Mouse (Mus musculus) urinary bladder, adult 2 months (tissue): ENCODE measurements around the gene Pacrg. TPM values are rescaled to one million over a fixed set of nuclear protein-coding genes. Genes with fewer than 3 reads are reported as not detected.
A peak's percentile ranks its signal among the peaks of the same experiment; 100 is the strongest.

Experiments used
- DNase-seq: peaks from one replicate; pipeline ENCODE4 v3.0.0; 2022; ENCODE audit warnings: low spot score
- polyA plus RNA-seq: library from polyadenylated mRNA; depleted of rRNA; stranded (reverse); fragments of >200 nt; gene quantifications from 2 replicates; pipeline ENCODE4 v1.2.3, GENCODE M21; 2012; rRNA removed

Pacrg gene
- 1.5 and 2.3 TPM in 2 replicates for polyA plus RNA-seq

GRCm38 (mm10) chr17:10840148-10840707 is at the start of gene Pacrg, which contains the start of gene Prkn:
TSS of gene Pacrg (minus strand) at chr17:10840311.
TSS of gene Prkn (plus strand) at chr17:10840384.
- peak; percentile 94 for DNase-seq

DNA sequence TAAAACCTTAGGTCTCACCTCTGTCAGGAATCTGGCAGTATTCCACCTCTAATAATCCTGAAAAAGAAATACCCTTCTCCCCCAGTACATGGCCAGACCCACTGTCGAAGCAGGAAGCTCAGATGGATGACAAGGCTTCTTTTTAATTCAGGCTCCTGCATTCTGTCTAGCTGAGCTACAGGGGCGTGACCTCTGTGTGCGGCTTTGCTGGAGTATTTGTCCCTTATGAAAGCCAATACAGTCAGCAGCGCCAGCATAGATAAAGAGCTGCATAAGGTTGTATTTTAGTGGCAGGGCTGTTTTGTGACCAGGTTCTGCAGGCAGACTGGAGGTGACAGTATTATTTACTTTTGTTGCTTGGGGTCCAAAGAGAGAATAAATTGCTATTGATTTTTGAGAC is 47.8 kb upstream of the Pacrg start:
- no peak for DNase-seq

DNA sequence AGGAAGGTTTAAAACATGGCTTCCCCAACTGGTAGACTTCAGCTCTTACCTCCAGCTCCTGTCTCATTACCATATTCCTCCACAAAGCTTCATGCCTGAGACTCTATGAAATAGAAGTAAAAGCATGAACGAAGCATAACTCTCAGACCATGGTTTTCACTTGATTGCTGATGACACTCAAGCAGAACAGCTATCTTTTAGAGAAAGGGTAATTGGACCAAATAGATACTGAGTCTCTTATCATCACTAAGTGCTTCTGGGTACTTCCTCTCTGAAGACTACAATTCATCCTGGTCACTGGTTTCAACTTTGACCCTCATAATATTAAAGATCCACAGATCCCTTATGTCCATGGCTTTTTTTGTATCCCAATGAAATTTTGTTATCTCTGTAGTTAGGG is 42.1 kb upstream of the Pacrg start:
- no peak for DNase-seq

- no peak for DNase-seq
These were observed 38.9 kb upstream of the Pacrg start for GRCm38 (mm10) chr17:10878986-10879385.

DNA sequence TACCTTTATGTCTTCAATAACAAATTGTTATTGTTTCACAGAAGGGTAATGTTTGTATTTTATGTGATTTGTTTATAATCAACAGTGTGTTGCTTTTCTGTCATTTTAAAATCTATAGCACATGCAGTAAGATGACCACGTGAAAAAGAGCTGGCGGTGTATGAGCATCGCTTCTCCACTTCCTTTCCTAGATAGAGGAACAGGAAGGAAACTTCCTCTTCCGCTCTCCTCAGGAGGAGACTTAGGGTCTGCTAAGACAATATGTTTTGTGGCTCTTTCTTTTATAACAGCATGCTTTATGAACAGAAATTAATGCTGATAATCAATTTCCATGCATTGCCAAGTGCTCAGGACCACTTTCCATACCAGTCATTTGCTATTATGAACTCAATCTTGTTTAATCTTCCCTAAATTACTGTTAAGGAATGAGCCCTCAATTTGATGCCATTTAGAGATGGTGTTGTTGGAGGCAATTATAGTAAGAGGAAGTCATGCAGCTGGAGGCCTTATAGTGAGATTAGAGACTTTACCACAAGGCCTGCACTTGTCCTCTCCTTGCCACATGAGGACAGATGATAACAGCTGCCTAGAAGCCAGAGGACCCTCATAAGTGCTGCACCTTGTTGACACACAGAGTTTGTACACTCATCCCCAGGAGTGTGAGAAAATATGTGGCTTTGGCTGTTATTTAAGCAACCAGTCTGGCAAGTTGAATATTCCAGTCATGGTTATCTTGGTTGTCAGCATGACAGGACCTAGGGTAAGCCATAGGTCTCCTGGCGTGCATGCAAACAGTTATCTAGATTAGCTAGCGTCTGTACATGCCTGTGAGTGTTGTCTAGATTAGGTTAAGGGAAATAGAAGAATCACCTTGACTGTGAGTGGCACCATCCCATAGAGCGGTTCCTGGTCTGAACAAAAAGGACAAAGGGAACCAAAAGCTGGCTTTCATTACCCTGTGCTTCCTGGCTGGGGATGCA is 34.4 kb upstream of the Pacrg start:
- DNase-seq: no peak

- no peak for DNase-seq
These were observed 14.1 kb upstream of the Pacrg start for GRCm38 (mm10) chr17:10854207-10854606.

DNA sequence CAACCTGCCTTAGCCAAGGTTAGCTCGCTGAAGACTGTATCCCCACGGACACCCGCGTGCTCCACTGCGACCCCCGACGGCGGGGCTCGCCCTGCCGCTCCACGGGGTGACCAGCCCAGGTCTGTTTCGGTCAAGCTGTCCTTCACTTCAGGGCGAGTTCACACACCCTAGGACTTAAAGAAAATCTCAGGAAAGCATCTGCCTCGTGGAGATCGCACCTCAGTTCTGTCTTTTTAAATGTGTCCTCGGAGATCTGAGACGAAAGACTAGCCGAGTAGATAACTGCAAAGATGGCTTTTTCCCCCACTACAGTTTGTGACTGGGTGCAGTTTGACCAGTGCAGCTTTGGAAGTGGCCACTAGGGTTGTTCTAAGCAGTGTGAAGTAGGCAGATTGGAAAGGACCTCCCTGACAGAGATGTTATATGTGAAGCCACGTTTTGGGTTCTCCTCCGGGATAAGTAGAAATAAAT is 655 bp upstream of the Pacrg start:
- peak; percentile 39 for DNase-seq

- no peak for DNase-seq
These were observed 21.1 kb downstream of the Pacrg start for GRCm38 (mm10) chr17:10818971-10819370.

DNA sequence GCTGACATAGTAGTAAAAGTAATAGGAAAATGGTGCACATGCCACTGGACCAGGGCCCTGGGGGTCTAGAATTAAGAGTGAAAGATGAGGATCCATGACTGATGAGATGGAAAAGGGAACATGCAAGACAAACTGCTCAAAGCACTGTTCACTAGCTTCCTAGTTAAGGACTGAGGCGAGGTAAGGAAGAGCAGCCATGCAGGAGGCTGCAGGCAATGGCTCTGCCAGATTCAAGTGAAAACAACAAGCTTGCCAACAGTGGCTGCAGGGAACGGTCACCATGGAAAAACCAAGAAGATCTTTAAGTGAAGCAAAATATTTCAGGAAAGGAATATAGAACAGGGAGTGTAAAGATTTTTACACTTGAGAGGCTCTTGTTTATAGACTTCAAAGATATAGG is 31.5 kb downstream of the Pacrg start:
- no peak for DNase-seq

- no peak for DNase-seq
These were observed 32.7 kb downstream of the Pacrg start for GRCm38 (mm10) chr17:10807261-10807998.

GRCm38 (mm10) chr17:10806692-10807091 is 33.4 kb downstream of the Pacrg start:
- DNase-seq: no peak

GRCm38 (mm10) chr17:10791661-10792060 is 48.5 kb downstream of the Pacrg start:
- no peak for DNase-seq

GRCm38 (mm10) chr17:10784401-10784920 is 55.6 kb downstream of the Pacrg start:
- no peak for DNase-seq

GRCm38 (mm10) chr17:10776503-10776902 is 63.6 kb downstream of the Pacrg start:
- no peak for DNase-seq

GRCm38 (mm10) chr17:10774468-10774867 is 65.6 kb downstream of the Pacrg start:
- DNase-seq: no peak

- no peak for DNase-seq
These were observed 67.9 kb downstream of the Pacrg start for GRCm38 (mm10) chr17:10772207-10772606.

GRCm38 (mm10) chr17:10769873-10770272 is 70.2 kb downstream of the Pacrg start:
- no peak for DNase-seq

DNA sequence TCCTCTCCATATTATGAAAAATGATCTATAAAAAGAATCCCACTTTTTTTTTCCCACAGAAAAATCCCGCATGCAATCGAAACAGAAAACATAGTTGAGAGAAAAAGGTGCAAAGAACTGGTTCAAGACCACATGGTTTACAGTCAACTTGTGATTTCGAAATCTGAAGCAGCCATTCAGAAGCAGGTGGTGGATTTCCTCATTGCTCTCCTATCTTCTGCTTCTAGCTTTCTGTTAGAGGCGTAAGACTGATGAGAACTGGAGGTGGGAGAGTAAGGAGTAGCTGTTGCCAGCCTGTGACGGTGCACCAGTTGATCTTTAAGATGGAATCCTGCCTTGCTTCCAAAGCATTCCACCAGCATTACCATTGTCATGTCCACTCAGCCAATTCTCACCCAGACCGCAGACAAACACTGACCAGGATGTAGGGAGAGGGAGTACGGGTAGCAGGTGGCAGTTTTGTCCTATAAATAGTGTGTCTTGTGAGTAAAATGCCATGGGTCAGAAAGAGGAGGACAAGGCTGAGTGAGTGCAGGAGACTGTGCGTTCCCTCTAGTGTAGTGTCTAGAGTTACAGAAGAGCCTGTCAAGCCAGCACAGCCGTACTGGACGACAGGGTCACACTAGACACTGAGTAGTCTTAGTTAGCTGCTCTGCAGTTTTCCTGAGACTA is 73.2 kb downstream of the Pacrg start:
- DNase-seq: no peak

- DNase-seq: no peak
These were observed 75.8 kb downstream of the Pacrg start for GRCm38 (mm10) chr17:10764343-10764742.

DNA sequence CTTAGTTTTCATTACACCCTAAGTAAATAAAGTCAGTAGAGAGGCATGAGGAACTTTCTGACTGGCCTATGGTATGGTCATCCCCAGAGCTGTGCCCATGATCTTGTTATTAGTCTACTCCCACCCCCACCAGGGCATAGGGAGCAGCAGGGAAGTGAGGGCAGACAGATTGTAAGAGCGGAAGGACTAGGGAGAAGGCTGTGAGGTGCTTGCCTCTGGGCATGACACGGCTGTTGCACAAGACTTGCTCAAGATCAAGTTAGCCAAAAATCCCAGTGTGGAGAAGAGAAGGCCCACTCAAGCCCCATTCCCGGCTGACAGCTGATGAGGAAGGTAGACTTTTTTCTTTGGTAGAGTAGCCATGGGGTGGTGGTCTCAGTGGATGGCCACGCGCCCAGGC is 82.7 kb downstream of the Pacrg start:
- DNase-seq: no peak

GRCm38 (mm10) chr17:10744709-10745461 is 95.2 kb downstream of the Pacrg start:
- DNase-seq: no peak
